Mouse (Mus musculus) frontal cortex, adult (tissue): ENCODE results near the gene Sars2.
A peak's percentile ranks its signal among the peaks of the same experiment; 100 is the strongest.
"Not testable (repeated sequence)": the region's sequence is repeated elsewhere in the genome, so short reads cannot be mapped to it uniquely, and the experiment has no call there.

Source experiments
- ATAC-seq: cut with Nextera tagmentation; 2 replicates; pipeline ENCODE4 v1.9.2; 2017; ENCODE audit warnings: mild to moderate bottlenecking, moderate library complexity, mixed read lengths; ENCODE audit not compliant: low TSS enrichment

Gene Sars2

GRCm38 (mm10) chr7:28741709-28742438 is at the start of gene Sars2, which contains the start of gene Mrps12:
TSS of gene Sars2 (plus strand) at chr7:28741992.
TSS of gene Mrps12 (minus strand) at chr7:28741820.
- ATAC-seq = peak; percentile 97

GRCm38 (mm10) chr7:28692545-28693320 is 49.1 kb upstream of the Sars2 start, which contains the start of gene Fbxo27:
TSS of gene Fbxo27 (plus strand) at chr7:28692849.
- peak; percentile 88 for ATAC-seq

GRCm38 (mm10) chr7:28693321-28693966 is 48.3 kb upstream of the Sars2 start:
- ATAC-seq = peak; percentile 84

- ATAC-seq = no peak
Observed at GRCm38 (mm10) chr7:28694423-28694822, 47.4 kb upstream of the Sars2 start.

- no peak for ATAC-seq
Observed at GRCm38 (mm10) chr7:28694966-28695511, 46.8 kb upstream of the Sars2 start.

GRCm38 (mm10) chr7:28697277-28697676 is 44.5 kb upstream of the Sars2 start:
- ATAC-seq = no peak

- ATAC-seq = no peak
Observed at GRCm38 (mm10) chr7:28700269-28700668, 41.5 kb upstream of the Sars2 start.

GRCm38 (mm10) chr7:28701306-28701705 is 40.5 kb upstream of the Sars2 start:
- ATAC-seq = not testable (repeated sequence)

GRCm38 (mm10) chr7:28702601-28703143 is 39.1 kb upstream of the Sars2 start:
- no peak for ATAC-seq

- no peak for ATAC-seq
Observed at GRCm38 (mm10) chr7:28709454-28709853, 32.3 kb upstream of the Sars2 start.

GRCm38 (mm10) chr7:28710962-28711361 is 30.8 kb upstream of the Sars2 start:
- no peak for ATAC-seq

GRCm38 (mm10) chr7:28714667-28715066 is 27.1 kb upstream of the Sars2 start:
- ATAC-seq = peak; percentile 78; the same call in 1 of the 2 replicates

- ATAC-seq = no peak
Observed at GRCm38 (mm10) chr7:28715598-28715997, 26.2 kb upstream of the Sars2 start.

- ATAC-seq = no peak
Observed at GRCm38 (mm10) chr7:28716590-28717281, 25.1 kb upstream of the Sars2 start, which contains the start of gene Fbxo17. TSS of gene Fbxo17 (plus strand) at chr7:28716804.

- ATAC-seq = no peak
Observed at GRCm38 (mm10) chr7:28717726-28718125, 24.1 kb upstream of the Sars2 start.

GRCm38 (mm10) chr7:28719159-28719558 is 22.6 kb upstream of the Sars2 start:
- ATAC-seq = no peak

GRCm38 (mm10) chr7:28719650-28720049 is 22.1 kb upstream of the Sars2 start:
- no peak for ATAC-seq

- ATAC-seq = no peak
Observed at GRCm38 (mm10) chr7:28720753-28721537, 20.8 kb upstream of the Sars2 start.

GRCm38 (mm10) chr7:28722079-28722478 is 19.7 kb upstream of the Sars2 start:
- ATAC-seq = no peak

- no peak for ATAC-seq
Observed at GRCm38 (mm10) chr7:28724613-28725012, 17.2 kb upstream of the Sars2 start.
